Mouse (Mus musculus) cerebral cortex, adult 2 months (tissue): ENCODE data around the gene Pde9a.

Experiments used
- WGBS: fragments of 180-500 bp; shearing (Covaris S2); methylation state at CpG from one replicate; pipeline ENCODE4 v1.1.7; 2018; 5-methylcytosine and 5-hydroxymethylcytosine counted together

Gene Pde9a

GRCm38 (mm10) chr17:31389432-31390050 is 3.5 kb downstream of the Pde9a start:
- 92% methylated on average over 3 of the region's 3 CpGs for WGBS

- 64% methylated on average over 3 of the region's 3 CpGs for WGBS
Observed at GRCm38 (mm10) chr17:31391462-31391861, 5.5 kb downstream of the Pde9a start.

DNA sequence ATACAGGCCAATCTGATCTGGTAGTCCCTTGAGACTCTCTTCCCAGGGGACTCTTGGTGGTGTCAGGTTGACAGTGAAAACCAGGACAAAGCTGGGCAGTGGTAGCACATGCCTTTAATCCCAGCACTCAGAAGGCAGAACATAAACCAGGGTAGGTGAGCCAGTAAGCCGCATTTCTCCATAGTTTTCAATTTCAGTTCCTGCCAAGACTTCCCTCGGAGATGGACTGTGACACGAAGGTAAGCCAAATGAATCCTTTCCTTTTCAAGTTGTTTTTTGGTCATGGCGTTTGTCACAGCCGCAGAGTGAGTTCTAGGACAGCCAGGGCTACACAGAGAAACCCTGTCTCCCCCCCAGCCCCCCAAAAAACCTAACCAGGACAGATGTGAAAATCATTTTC is 6.0 kb downstream of the Pde9a start:
- 76% methylated on average over 5 of the region's 5 CpGs for WGBS

DNA sequence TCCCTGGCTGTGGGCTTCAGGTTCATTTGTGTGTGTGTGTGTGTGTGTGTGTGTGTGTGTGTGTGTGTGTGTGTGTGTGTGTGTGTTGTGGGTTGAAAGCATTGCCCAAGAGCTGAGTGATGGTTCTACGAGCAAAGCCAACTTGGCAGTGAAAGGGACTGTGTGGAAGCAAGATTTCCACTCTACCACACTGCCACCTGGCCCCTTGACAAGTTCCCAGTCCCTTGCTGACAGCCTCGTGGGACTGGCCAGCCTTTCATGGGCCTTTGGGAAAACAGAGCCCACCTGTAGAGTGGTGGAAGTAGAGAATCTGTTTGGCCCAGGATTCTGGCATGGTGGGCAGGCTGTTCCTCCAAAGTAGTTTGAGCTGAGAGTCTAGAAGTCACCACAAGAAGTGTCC is 7.8 kb downstream of the Pde9a start:
- WGBS = 56% methylated on average over 2 of the region's 2 CpGs

- 51% methylated on average over 6 of the region's 6 CpGs for WGBS
Observed at GRCm38 (mm10) chr17:31400294-31400693, 14.3 kb downstream of the Pde9a start.

DNA sequence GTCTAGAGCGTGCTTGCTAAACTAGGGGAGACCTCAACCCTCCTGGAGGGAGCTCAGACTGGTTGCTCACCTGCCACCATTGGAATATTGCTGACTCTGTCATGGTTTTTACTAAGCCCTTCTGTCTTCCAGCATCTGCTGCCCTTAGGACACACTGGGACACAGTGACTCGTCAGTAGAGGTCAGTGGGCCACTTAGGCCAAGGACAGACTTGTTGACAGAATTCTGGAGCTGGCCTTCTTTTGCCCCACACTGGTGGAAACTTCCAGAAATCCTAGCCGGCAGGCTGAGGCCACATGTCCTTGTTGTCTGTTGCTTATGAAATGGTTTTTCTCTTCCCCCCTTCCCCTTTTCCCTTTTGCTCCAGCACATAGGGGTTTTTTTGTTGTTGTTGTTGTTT is 15.2 kb downstream of the Pde9a start:
- 83% methylated on average over 3 of the region's 3 CpGs for WGBS

GRCm38 (mm10) chr17:31402713-31403112 is 16.7 kb downstream of the Pde9a start:
- 61% methylated on average over 8 of the region's 8 CpGs for WGBS

- 73% methylated on average over 6 of the region's 6 CpGs for WGBS
Observed at GRCm38 (mm10) chr17:31405694-31406227, 19.8 kb downstream of the Pde9a start.

DNA sequence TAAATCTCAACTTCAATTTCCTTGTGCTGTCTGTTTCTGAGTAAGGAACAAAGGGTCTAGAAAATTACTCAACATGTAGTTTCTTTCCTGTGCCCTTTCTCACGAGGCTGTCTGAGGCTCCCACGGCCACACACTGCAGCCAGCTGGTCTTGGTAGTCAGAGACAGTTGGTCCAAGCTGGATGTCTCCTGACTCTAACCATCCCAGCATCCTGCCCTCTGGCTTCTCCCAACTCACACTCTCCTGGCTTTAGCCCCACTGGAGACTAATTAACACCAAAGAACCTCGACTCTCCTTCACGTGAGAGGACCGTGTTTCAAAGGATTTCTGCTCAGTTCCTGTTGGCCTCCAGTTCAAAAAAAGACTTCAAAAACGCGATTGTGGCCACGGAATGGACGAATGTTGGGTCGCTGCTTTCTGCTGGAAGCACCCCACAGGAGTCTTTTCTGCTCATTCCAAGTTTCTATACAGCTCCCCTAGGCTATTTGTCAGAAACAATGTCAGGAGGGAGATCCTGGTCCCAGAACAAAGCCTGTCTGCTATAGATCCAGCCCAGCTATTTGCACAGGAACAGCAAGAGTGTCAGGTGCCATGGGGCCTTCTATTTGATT is 23.8 kb downstream of the Pde9a start:
- WGBS = 41% methylated on average over 10 of the region's 10 CpGs

DNA sequence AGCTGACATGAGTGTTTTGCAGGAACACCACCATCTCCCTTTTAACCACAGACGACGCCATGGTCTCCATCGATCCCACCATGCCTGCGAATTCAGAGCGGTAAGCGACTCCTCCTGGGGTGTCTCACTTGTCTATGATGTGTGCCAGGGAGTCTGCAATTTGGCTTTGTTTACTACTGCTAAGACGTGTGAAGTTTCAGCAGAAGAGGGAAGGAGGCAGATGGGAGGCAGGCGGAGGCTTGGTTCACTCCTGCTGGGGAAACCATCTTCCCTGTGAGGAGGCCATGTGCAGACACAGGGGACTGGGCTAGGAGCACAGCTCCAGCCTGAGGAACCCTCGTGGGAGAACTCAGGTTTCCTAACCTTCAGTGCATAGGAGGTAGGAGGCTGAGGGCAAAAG is 29.2 kb downstream of the Pde9a start:
- WGBS = 55% methylated on average over 9 of the region's 9 CpGs

- 65% methylated on average over 17 of the region's 17 CpGs for WGBS
Observed at GRCm38 (mm10) chr17:31418804-31419597, 33.0 kb downstream of the Pde9a start.

DNA sequence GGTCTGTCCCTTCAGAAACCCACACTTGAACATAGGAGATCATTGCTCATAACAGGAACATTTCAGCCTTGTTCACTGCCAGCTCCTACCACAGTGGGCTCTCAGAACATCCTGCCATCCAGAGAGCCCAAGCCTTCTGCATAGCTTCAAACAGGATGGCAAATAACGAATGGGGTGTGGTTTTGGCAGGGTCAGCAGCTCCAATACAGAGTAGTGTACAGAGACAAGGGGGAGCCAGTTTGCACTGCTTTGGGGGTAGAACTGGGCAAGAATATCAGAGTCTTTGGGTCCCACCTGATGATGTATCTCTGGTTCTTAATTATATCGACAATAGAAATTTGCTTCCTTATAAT is 33.6 kb downstream of the Pde9a start:
- WGBS = 60% methylated on average over 2 of the region's 2 CpGs

GRCm38 (mm10) chr17:31419995-31420394 is 34.0 kb downstream of the Pde9a start:
- WGBS = 52% methylated on average over 3 of the region's 3 CpGs

DNA sequence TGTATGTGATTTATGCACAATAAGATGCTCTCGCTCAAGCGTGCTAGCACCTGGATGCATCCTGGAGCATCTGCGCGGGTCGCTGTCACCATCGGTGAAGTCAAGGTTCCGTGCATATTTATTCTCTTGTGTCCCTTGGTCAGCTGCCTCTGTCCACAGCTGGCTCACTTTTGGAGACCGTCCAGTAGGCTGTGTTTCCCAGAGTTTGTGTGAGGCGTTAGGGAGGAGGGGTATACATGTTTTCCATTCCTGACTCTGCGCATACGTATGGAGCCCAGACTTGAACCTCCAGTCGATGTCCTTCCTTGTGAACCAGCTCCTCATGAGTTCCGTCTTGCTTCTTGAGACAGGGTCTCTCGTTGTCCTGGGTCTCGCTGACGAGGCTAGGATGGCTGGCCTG is 34.6 kb downstream of the Pde9a start:
- 89% methylated on average over 16 of the region's 16 CpGs for WGBS

DNA sequence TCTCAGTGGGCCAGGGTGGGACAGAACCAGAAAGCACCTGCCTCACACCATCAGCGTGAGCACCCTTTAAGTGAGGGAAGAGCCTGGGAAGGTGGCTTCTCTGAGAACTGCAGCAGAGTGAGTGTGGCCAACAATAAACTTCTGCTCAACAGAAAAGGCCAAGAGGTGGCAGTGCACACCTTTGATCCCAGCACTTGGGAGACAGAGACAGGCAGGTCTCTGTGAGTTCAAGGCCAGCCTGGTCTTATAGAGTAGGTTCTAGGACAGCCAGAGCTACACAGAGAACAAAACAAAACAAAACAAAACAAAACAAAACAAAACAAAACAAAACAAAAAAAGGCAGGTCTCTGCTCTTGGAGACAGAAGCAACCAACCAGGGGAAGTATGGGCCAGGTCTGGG is 36.4 kb downstream of the Pde9a start:
- 94% methylated on average over 1 of the region's 1 CpGs for WGBS

- WGBS = 57% methylated on average over 2 of the region's 2 CpGs
Observed at GRCm38 (mm10) chr17:31423020-31423419, 37.0 kb downstream of the Pde9a start.

GRCm38 (mm10) chr17:31424358-31424757 is 38.3 kb downstream of the Pde9a start:
- WGBS = 94% methylated on average over 4 of the region's 4 CpGs

DNA sequence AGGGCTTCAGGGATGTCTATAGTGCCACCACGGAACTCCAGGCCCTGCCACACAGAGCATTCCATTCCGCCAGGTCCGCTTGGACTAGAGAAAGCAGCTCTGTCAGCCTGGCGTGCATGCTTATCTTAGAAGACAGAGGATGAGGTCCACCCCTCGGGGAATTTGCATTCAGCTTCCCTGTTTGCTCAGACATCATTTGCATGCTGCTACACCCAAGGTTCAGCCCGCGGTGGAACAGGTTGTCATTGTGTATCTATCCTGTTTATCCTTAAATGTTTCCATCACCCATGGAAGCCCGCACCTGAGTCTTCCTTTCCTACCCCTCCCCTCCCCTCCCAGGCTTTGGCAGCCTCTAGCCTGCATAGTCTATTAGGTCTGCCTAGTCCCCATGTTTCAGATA is 38.8 kb downstream of the Pde9a start:
- WGBS = 68% methylated on average over 8 of the region's 8 CpGs

DNA sequence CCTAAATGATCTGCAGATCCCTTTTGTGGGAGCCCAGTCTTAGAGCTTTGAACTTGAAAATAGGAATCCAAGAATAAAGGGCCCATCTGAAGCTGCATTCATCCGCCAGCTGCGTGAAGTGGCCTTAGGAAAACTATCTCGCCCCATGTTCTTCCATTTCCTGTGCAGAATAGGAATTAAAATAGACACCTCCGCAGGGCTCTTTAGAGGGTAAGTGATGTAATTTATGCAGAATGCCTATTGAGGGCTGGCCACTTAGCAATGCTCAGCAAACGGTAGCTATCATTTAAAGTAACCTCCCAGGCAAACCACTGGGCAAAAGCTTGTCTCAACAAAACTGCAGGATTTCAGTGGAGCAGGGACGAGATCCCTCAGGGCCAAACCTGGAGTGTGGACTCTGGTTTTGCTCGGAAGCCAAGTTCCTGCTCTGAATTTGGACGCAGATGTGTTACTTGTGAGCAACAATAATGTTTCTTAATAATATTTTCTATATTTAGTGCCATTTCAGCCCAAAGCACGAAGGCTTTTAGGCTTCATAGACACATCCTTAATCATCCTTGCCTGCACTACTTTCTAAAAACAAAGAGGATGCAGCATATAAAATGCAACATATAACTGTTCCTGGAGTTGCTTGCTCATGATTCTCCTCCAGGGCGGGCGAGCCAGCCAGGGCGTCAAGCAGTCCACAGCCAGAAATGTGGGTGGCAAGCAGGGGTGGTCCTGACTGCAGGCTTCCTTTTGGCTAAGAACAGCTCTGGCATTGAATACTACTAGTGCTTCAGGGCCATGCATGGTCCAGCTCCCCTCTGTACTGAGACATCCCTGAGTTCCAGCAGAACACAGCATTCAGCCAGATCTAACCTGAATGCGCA is 40.1 kb downstream of the Pde9a start:
- 52% methylated on average over 13 of the region's 13 CpGs for WGBS

DNA sequence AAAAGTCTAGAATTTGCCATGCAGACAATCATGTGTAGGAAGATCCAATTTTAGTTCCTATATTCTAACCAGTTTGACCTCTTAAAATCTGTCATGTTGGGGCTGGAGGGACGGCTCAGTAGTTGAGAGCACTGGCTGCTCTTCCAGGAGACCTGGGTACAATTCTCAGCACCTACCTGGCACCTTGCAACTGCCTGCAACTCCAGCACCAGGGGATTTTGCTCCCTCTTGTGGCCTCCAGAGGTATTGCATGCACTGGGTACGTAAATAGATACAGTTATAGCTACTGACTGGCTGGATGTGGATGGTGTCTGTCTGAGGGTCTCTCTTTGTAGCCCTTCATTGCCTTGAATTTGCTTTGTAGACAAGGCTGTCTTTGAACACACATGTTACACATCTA is 43.4 kb downstream of the Pde9a start:
- 100% methylated on average over 2 of the region's 2 CpGs for WGBS

- 77% methylated on average over 5 of the region's 5 CpGs for WGBS
Observed at GRCm38 (mm10) chr17:31432878-31433281, 46.9 kb downstream of the Pde9a start.

GRCm38 (mm10) chr17:31433401-31433928 is 47.5 kb downstream of the Pde9a start:
- WGBS = 72% methylated on average over 13 of the region's 13 CpGs
